Mouse (Mus musculus) forebrain, postnatal 0 days (tissue): ENCODE measurements around the gene Gnpnat1. TPM values are rescaled to one million over a fixed set of nuclear protein-coding genes. Genes with fewer than 3 reads are reported as not detected.
"Not testable (repeated sequence)": the region's sequence is repeated elsewhere in the genome, so short reads cannot be mapped to it uniquely, and the experiment has no call there.

Experiments
- ATAC-seq: fragments of 200-750 bp; cut with Nextera tagmentation; 2 replicates; pipeline ENCODE4 v1.8.0; 2017; ENCODE audit warnings: mild to moderate bottlenecking, moderate library complexity
- DNase-seq: peaks from one replicate; pipeline ENCODE4 v3.0.0-alpha.2; 2015
- H3K27ac ChIP-seq: fragments of 300-500 bp; sonication (generic); 2 replicates; pipeline ENCODE4 v1.5.1; 2014; ENCODE audit warnings: low read depth, mild to moderate bottlenecking, antibody characterized with exemption, low read length, moderate library complexity, mixed read lengths
- H3K27me3 ChIP-seq: fragments of 300-500 bp; sonication (generic); 2 replicates; pipeline ENCODE4 v1.6.1; 2014; ENCODE audit warnings: mild to moderate bottlenecking, low read length, mixed read lengths; ENCODE audit not compliant: insufficient read depth
- H3K36me3 ChIP-seq: fragments of 300-500 bp; sonication (generic); 2 replicates; pipeline ENCODE4 v1.6.1; 2014; ENCODE audit warnings: mild to moderate bottlenecking, moderate library complexity; ENCODE audit not compliant: insufficient read depth
- H3K4me1 ChIP-seq: fragments of 300-500 bp; sonication (generic); 2 replicates; pipeline ENCODE4 v1.6.1; 2014; ENCODE audit warnings: antibody characterized with exemption; ENCODE audit not compliant: insufficient read depth
- H3K4me2 ChIP-seq: fragments of 300-500 bp; sonication (generic); 2 replicates; pipeline ENCODE4 v1.6.1; 2014; ENCODE audit warnings: low read depth, mild to moderate bottlenecking, moderate library complexity
- H3K4me3 ChIP-seq: fragments of 300-500 bp; sonication (generic); 2 replicates; pipeline ENCODE4 v1.5.1; 2014; ENCODE audit warnings: low read depth, low read length, mixed read lengths
- H3K9ac ChIP-seq: fragments of 300-500 bp; sonication (generic); 2 replicates; pipeline ENCODE4 v1.6.1; 2014; ENCODE audit warnings: mild to moderate bottlenecking
- H3K9me3 ChIP-seq: fragments of 300-500 bp; sonication (generic); 2 replicates; pipeline ENCODE4 v1.6.1; 2016; ENCODE audit warnings: low read length
- CTCF ChIP-seq: sonication (generic); IDR thresholded peaks from 2 replicates; pipeline ENCODE4 v1.5.1; 2016; ENCODE audit warnings: antibody characterized with exemption, control low read depth, low read depth
- WGBS: fragments of 180-500 bp; shearing (Covaris S2); extraction: QIAGEN DNeasy Blood & Tissue Kit; methylation state at CpG from one replicate; pipeline ENCODE4 v1.1.7; 2014; 5-methylcytosine and 5-hydroxymethylcytosine counted together
- polyA plus RNA-seq: library from polyadenylated mRNA; unstranded; fragments of >200 nt; fragmentation: Nextera tagmentation; extraction: Ambion mirVana; gene quantifications from 2 replicates; pipeline ENCODE4 v1.2.1, GENCODE M21; 2015
- total RNA-seq: library from RNA; depleted of rRNA; stranded (reverse); fragments of >200 nt; gene quantifications from 2 replicates; pipeline ENCODE4 v1.2.3, GENCODE M21; 2014; rRNA removed

The Gnpnat1 gene
- total RNA-seq (23.6 and 31.1 TPM in 2 replicates), polyA plus RNA-seq (14.9 and 19.2 TPM in 2 replicates)

DNA sequence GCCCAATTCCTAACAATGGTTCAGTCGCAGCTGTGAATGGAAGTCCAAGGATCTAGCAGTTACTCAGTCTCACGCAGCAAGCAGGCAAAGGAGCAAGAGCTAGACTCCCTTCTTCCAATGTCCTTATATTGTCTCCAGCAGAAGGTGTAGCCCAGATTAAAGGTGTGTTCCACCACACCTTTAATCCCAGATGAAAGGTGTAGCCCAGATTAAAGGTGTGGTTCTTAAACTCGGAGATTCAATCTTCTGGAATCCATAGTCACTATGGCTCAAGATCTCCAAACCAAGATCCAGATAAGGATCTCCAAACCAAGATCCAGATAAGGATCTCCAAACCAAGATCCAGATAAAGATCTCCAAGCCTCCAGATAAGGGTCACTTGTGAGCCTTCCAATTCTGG is at the start of gene Gnpnat1:
Gene Gnpnat1, minus strand, starts transcription at position 101 of the 400 bp plus-strand sequence.
- not testable (repeated sequence) for H3K27ac ChIP-seq, H3K9me3 ChIP-seq, H3K4me3 ChIP-seq, ATAC-seq, DNase-seq, H3K27me3 ChIP-seq, H3K36me3 ChIP-seq, H3K4me2 ChIP-seq, H3K9ac ChIP-seq, H3K4me1 ChIP-seq
- WGBS, result 91% methylated on average over 1 of the region's 3 CpGs

GRCm38 (mm10) chr14:45453538-45454233 is 49.0 kb upstream of the Gnpnat1 start:
- Histone ChIP-seq H3K4me3 (no peak overlapping the region), H3K27me3 (no peaks in the 10 kb centered on the region), H3K4me1 (peaks cover 7% of the 10 kb centered on the region; the same call in 1 of the 2 replicates), H3K9me3 (no peaks in the 10 kb centered on the region), H3K9ac (no peak overlapping the region), H3K27ac (no peak overlapping the region), H3K4me2 (no peak overlapping the region), H3K36me3 (peaks cover 3% of the 10 kb centered on the region; the same call in 1 of the 2 replicates)
- no peak for TF ChIP-seq CTCF
- no peak for DNase-seq
- ATAC-seq, result no peak
- WGBS, result 67% methylated on average over 5 of the region's 5 CpGs

DNA sequence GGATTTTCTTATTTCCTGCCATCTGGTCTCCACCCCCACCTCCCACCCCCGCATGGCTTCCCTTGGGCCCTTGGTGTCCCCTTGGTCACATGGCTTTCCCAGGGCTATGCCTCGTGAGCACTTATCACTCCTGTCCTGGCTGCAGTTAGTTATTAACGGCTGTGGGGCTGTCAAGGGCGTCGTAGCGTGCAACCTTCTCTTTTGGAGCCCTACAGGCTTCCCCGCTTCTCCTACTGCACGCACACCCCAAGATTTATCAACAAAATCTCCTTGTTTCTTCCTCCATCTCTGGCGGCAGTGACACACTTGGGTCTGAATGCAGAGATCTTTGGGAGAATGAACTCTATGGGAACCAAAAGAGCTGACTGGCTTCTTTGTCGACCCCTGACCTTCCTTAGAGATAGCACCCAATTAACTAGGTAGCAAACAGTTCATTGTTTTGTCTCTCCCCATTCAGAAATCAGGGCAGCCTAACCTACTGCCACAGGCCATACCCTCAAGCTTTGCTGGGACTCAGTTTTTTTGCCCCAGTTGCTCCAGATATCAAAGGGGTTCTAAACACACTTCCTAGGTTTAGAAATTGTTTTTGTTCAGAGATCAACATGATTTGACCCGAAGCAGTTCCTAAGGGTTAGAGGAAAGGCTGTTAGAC is 48.3 kb upstream of the Gnpnat1 start:
- no peak overlapping the region for H3K4me2 ChIP-seq
- H3K9me3 ChIP-seq, result no peaks in the 10 kb centered on the region
- no peak for TF ChIP-seq CTCF
- H3K4me1 ChIP-seq, result peaks cover 7% of the 10 kb centered on the region; the same call in 1 of the 2 replicates
- peak overlapping the region; percentile 21; the same call in 1 of the 2 replicates for H3K27ac ChIP-seq
- H3K27me3 ChIP-seq, result no peaks in the 10 kb centered on the region
- peaks cover 3% of the 10 kb centered on the region; the same call in 1 of the 2 replicates for H3K36me3 ChIP-seq
- ATAC-seq (no peak), DNase-seq (no peak)
- no peak overlapping the region for H3K9ac ChIP-seq
- 29% methylated on average over 11 of the region's 11 CpGs for WGBS
- H3K4me3 ChIP-seq, result no peak overlapping the region

DNA sequence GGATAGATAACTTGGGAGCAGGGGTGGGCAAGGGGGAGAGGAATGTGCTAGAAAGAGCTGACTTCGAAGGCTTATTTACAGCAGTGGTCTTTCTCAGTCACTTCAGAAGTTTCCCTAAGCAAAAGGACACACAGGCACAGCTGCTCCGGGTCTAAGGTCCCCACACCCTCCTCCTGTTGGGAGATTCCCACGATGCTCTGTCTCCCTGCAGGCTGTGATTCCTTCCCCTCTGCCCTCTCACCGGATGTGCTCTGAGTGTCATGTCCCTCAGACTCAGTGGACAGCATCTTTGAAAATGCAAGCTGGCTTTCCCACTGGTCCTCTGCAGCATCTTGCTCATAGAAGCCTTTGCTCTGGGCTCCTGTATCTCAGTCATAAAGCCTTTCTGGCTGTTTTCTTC is 47.4 kb upstream of the Gnpnat1 start:
- DNase-seq, result no peak
- WGBS, result 63% methylated on average over 4 of the region's 4 CpGs
- TF ChIP-seq CTCF, result no peak
- H3K9ac ChIP-seq, result no peak overlapping the region
- no peak for ATAC-seq
- no peaks in the 10 kb centered on the region for H3K9me3 ChIP-seq
- no peaks in the 10 kb centered on the region for H3K36me3 ChIP-seq
- H3K4me2 ChIP-seq, result no peak overlapping the region
- H3K4me3 ChIP-seq, result no peak overlapping the region
- H3K27ac ChIP-seq, result no peak overlapping the region
- peaks cover 7% of the 10 kb centered on the region; the same call in 1 of the 2 replicates for H3K4me1 ChIP-seq
- H3K27me3 ChIP-seq, result no peaks in the 10 kb centered on the region

GRCm38 (mm10) chr14:45451090-45451489 is 46.4 kb upstream of the Gnpnat1 start:
- H3K27ac ChIP-seq, result no peak overlapping the region
- H3K4me1 ChIP-seq, result 0 out of 2 replicates have a peak, but pooled peaks cover 4% of the 10 kb centered on the region
- H3K27me3 ChIP-seq, result no peaks in the 10 kb centered on the region
- ATAC-seq (no peak), DNase-seq (no peak)
- no peaks in the 10 kb centered on the region for H3K9me3 ChIP-seq
- no peak overlapping the region for H3K4me3 ChIP-seq
- no peak overlapping the region for H3K4me2 ChIP-seq
- H3K36me3 ChIP-seq, result no peaks in the 10 kb centered on the region
- 24% methylated on average over 2 of the region's 2 CpGs for WGBS
- TF ChIP-seq CTCF, result no peak
- no peak overlapping the region for H3K9ac ChIP-seq

GRCm38 (mm10) chr14:45446777-45447176 is 42.1 kb upstream of the Gnpnat1 start:
- DNase-seq (no peak), ATAC-seq (no peak)
- Histone ChIP-seq H3K4me3 (no peak overlapping the region), H3K9ac (no peak overlapping the region), H3K4me1 (no peaks in the 10 kb centered on the region), H3K36me3 (no peaks in the 10 kb centered on the region), H3K9me3 (no peaks in the 10 kb centered on the region), H3K27ac (no peak overlapping the region), H3K27me3 (no peaks in the 10 kb centered on the region), H3K4me2 (no peak overlapping the region)
- TF ChIP-seq CTCF, result no peak
- 86% methylated on average over 3 of the region's 3 CpGs for WGBS

GRCm38 (mm10) chr14:45445445-45445844 is 40.7 kb upstream of the Gnpnat1 start:
- no peaks in the 10 kb centered on the region for H3K27me3 ChIP-seq
- H3K27ac ChIP-seq, result no peak overlapping the region
- H3K4me1 ChIP-seq, result no peaks in the 10 kb centered on the region
- no peaks in the 10 kb centered on the region for H3K9me3 ChIP-seq
- H3K4me3 ChIP-seq, result no peak overlapping the region
- H3K36me3 ChIP-seq, result no peaks in the 10 kb centered on the region
- DNase-seq, result no peak
- no peak for TF ChIP-seq CTCF
- ATAC-seq, result no peak
- 77% methylated on average over 12 of the region's 12 CpGs for WGBS
- no peak overlapping the region for H3K4me2 ChIP-seq
- H3K9ac ChIP-seq, result no peak overlapping the region
